Mouse (Mus musculus) CH12.LX (cell line): Measurements from ENCODE around the gene Smarcc2. TPM values are rescaled to one million over a fixed set of nuclear protein-coding genes. Genes with fewer than 3 reads are reported as not detected.

Source experiments
- DNase-seq: peaks from one replicate; pipeline ENCODE4 v3.0.0-alpha.2; 2013; ENCODE audit errors: extremely low read depth
- H3K27ac ChIP-seq: 2 replicates; pipeline ENCODE4 v1.5.1; 2012; ENCODE audit warnings: low read depth, mild to moderate bottlenecking, control low read depth, moderate library complexity; ENCODE audit not compliant: insufficient read depth
- H3K27me3 ChIP-seq: replicated peaks from 2 replicates; pipeline ENCODE3; 2012; ENCODE audit warnings: inconsistent platforms
- H3K36me3 ChIP-seq, 2 experiments: replicated peaks in 1 of 2; 2 replicates each; pipeline versions ENCODE3 to v1.6.1; 2012; ENCODE audit warnings: inconsistent platforms in 1 of 2, low read length in 1 of 2, mild to moderate bottlenecking in 1 of 2, mixed read lengths in 1 of 2, moderate library complexity in 1 of 2; ENCODE audit not compliant: control insufficient read depth in 1 of 2, insufficient read depth in 1 of 2
- H3K4me1 ChIP-seq, 2 experiments: 2 replicates each; pipeline ENCODE4 v1.6.1; 2012; ENCODE audit warnings: inconsistent platforms in 1 of 2, moderate library complexity in 1 of 2; ENCODE audit not compliant: insufficient read depth in 2 of 2, control insufficient read depth in 1 of 2
- H3K4me2 ChIP-seq: 2 replicates; pipeline ENCODE4 v1.6.1; 2012; ENCODE audit warnings: low read depth, mild to moderate bottlenecking, control low read depth; ENCODE audit not compliant: poor library complexity, insufficient read depth, severe bottlenecking
- H3K4me3 ChIP-seq, 3 experiments: fragments of 150-350 bp in 1 of 3; sonication (generic) in 1 of 3; replicated peaks in 1 of 3; 2 replicates each; pipeline versions ENCODE3 to v1.5.1; 2011 to 2012; ENCODE audit warnings: low read depth in 2 of 3, low read length in 2 of 3, mild to moderate bottlenecking in 2 of 3, moderate library complexity in 2 of 3, control low read depth in 1 of 3, improper control_type of control experiment in 1 of 3, inconsistent platforms in 1 of 3, mixed read lengths in 1 of 3; ENCODE audit not compliant: poor library complexity in 1 of 3
- H3K79me2 ChIP-seq: replicated peaks from 2 replicates; pipeline ENCODE4 v1.6.1; 2012; ENCODE audit warnings: mild to moderate bottlenecking, moderate library complexity; ENCODE audit not compliant: control insufficient read depth, poor library complexity, insufficient read depth, severe bottlenecking; ENCODE audit errors: extremely low read depth
- H3K9ac ChIP-seq: 2 replicates; pipeline ENCODE4 v1.6.1; 2012; ENCODE audit warnings: low read depth, mild to moderate bottlenecking, control low read depth, moderate library complexity; ENCODE audit not compliant: insufficient read depth
- H3K9me3 ChIP-seq: replicated peaks from 2 replicates; pipeline ENCODE3; 2012; ENCODE audit warnings: low read length, inconsistent platforms, mixed read lengths
- BHLHE40 ChIP-seq: IDR thresholded peaks from 2 replicates; pipeline ENCODE4 v1.6.1; 2011; ENCODE audit warnings: mild to moderate bottlenecking, low read depth, low read length, improper control_type of control experiment
- CHD2 ChIP-seq: IDR thresholded peaks from 2 replicates; pipeline ENCODE4 v1.6.1; 2011; ENCODE audit warnings: low read length, improper control_type of control experiment
- CTCF ChIP-seq, 2 experiments: IDR thresholded peaks in 1 of 2; conservative IDR thresholded peaks in 1 of 2; 2 replicates each; pipeline ENCODE4 v1.5.1; 2011 to 2012; ENCODE audit warnings: low read depth in 2 of 2, low read length in 2 of 2, improper control_type of control experiment in 1 of 2, inconsistent platforms in 1 of 2, mild to moderate bottlenecking in 1 of 2, moderate library complexity in 1 of 2
- E2F4 ChIP-seq: IDR thresholded peaks from 2 replicates; pipeline ENCODE4 v1.6.1; 2011; ENCODE audit warnings: low read depth, low read length, improper control_type of control experiment; ENCODE audit not compliant: insufficient replicate concordance
- GABPA ChIP-seq: IDR thresholded peaks from 2 replicates; pipeline ENCODE4 v1.6.1; 2012; ENCODE audit warnings: low read depth, low read length, improper control_type of control experiment, inconsistent platforms; ENCODE audit not compliant: insufficient replicate concordance
- HCFC1 ChIP-seq: IDR thresholded peaks from 2 replicates; pipeline ENCODE4 v1.6.1; 2012; ENCODE audit warnings: low read depth, mild to moderate bottlenecking, inconsistent platforms, low read length, improper control_type of control experiment
- IRF4 ChIP-seq: IDR thresholded peaks from 2 replicates; pipeline ENCODE4 v1.6.1; 2014; ENCODE audit warnings: low read depth, mild to moderate bottlenecking, inconsistent platforms, low read length, improper control_type of control experiment
- KAT2A ChIP-seq: IDR thresholded peaks from 2 replicates; pipeline ENCODE4 v1.6.1; 2012; ENCODE audit warnings: low read length, improper control_type of control experiment, inconsistent platforms; ENCODE audit not compliant: insufficient replicate concordance
- MAFK ChIP-seq: IDR thresholded peaks from 2 replicates; pipeline ENCODE4 v1.6.1; 2011; ENCODE audit warnings: low read length, improper control_type of control experiment; ENCODE audit not compliant: insufficient replicate concordance
- MEF2A ChIP-seq: IDR thresholded peaks from 2 replicates; pipeline ENCODE4 v1.6.1; 2014; ENCODE audit warnings: low read depth, mild to moderate bottlenecking, inconsistent platforms, low read length, improper control_type of control experiment, borderline replicate concordance
- MXI1 ChIP-seq: IDR thresholded peaks from 2 replicates; pipeline ENCODE4 v1.6.1; 2011; ENCODE audit warnings: mild to moderate bottlenecking, low read depth, low read length, improper control_type of control experiment
- NELFE ChIP-seq: IDR thresholded peaks from 2 replicates; pipeline ENCODE4 v1.6.1; 2011; ENCODE audit warnings: low read depth, low read length, improper control_type of control experiment
- NRF1 ChIP-seq: IDR thresholded peaks from 2 replicates; pipeline ENCODE4 v1.6.1; 2014; ENCODE audit warnings: low read depth, mild to moderate bottlenecking, inconsistent platforms, low read length, improper control_type of control experiment, moderate library complexity
- PAX5 ChIP-seq: IDR thresholded peaks from 2 replicates; pipeline ENCODE4 v1.6.1; 2012; ENCODE audit warnings: low read length, inconsistent platforms, mixed read lengths
- SMC3 ChIP-seq: IDR thresholded peaks from 2 replicates; pipeline ENCODE4 v1.6.1; 2011; ENCODE audit warnings: low read depth, low read length, improper control_type of control experiment
- TBP ChIP-seq: conservative IDR thresholded peaks from 2 replicates; pipeline ENCODE4 v1.6.1; 2011; ENCODE audit warnings: low read depth, low read length, improper control_type of control experiment
- USF2 ChIP-seq: conservative IDR thresholded peaks from 2 replicates; pipeline ENCODE4 v1.6.1; 2011; ENCODE audit warnings: low read depth, low read length, improper control_type of control experiment
- ZKSCAN1 ChIP-seq: IDR thresholded peaks from 2 replicates; pipeline ENCODE4 v1.6.1; 2012; ENCODE audit warnings: low read depth, inconsistent platforms, low read length, improper control_type of control experiment, borderline replicate concordance
- ZMIZ1 ChIP-seq: IDR thresholded peaks from 2 replicates; pipeline ENCODE4 v1.6.1; 2012; ENCODE audit warnings: low read depth, mild to moderate bottlenecking, inconsistent platforms, low read length, improper control_type of control experiment
- ZNF384 ChIP-seq: IDR thresholded peaks from 2 replicates; pipeline ENCODE4 v1.6.1; 2012; ENCODE audit warnings: low read depth, low read length, improper control_type of control experiment, inconsistent platforms
- dilution Hi-C: fragments of 300-500 bp; cut with MboI; formaldehyde crosslinking; loops from 2 replicates; pipeline ENCODE4 v1.14.3; 2020; ENCODE audit warnings: low sequenced_read_pairs; ENCODE audit not compliant: extremely low pct_unique_long_range_greater_than_20kb, extremely low pct_ligation_motif_present
- in situ Hi-C: fragments of 300-500 bp; cut with MboI; formaldehyde crosslinking; loops from 3 replicates; pipeline ENCODE4 v1.14.3; 2019; ENCODE audit warnings: low sequenced_read_pairs, low pct_ligation_motif_present, low pct_unique_long_range_greater_than_20kb, mixed read lengths
- polyA plus RNA-seq: library from polyadenylated mRNA; unstranded; fragments of >175 nt; gene quantifications from 2 replicates; pipeline ENCODE4 v1.2.1, GENCODE M21; 2012; ENCODE audit warnings: low read depth; ENCODE audit not compliant: insufficient read length
- total RNA-seq, 2 experiments: library from RNA; depleted of rRNA; stranded (reverse); fragments of 300-350 nt in 1 of 2; fragments of >200 nt in 1 of 2; gene quantifications; 2 replicates each; pipeline ENCODE4 v1.2.3; 2012 to 2014

Gene Smarcc2
- total and polyA plus RNA-seq, 3 experiments = 6.1 to 42.6 (median 24.8) TPM

DNA sequence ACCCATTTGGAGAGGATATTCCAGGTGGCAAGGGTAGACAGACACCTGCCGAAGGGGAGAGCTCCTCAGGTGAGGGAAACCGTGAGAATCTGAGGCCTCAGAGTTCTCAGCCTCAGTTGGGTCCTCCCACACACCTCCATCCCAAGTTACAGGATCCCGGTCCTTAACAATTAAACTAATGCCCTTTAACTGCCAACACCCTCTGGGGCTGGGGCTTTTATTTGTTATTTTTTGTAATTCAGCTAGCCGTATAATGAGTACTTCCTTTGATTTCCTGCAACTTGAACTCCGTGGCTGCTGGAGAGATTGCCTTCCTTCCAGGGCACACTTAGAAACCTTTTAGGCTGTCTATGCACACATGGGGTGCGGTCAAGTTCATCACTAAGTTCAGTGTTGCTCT lies 14.7 kb upstream of the Smarcc2 start:
- TF ChIP-seq MAFK (no peak), MXI1 (no peak), ZNF384 (no peak), USF2 (no peak), E2F4 (no peak), NRF1 (no peak), IRF4 (no peak), ZMIZ1 (no peak), ZKSCAN1 (no peak), KAT2A (no peak), BHLHE40 (no peak), SMC3 (no peak), GABPA (no peak), TBP (no peak), PAX5 (no peak), NELFE (no peak)
- H3K9me3 ChIP-seq = no peaks in the 10 kb centered on the region
- in situ Hi-C loops = no loop called here
- no peak overlapping the region for H3K4me3 ChIP-seq
- H3K4me2 ChIP-seq = no peak overlapping the region
- H3K36me3 ChIP-seq = peaks cover 13 to 37% of the 10 kb centered on the region in 2 experiments
- H3K27ac ChIP-seq = no peak overlapping the region
- H3K27me3 ChIP-seq = no peaks in the 10 kb centered on the region
- DNase-seq = no peak
- H3K4me1 ChIP-seq = peaks cover 0 to 4% of the 10 kb centered on the region in 2 experiments; a peak in 1 of 4 replicates
- no peak overlapping the region for H3K9ac ChIP-seq
- dilution Hi-C loops = no loop called here
- H3K79me2 ChIP-seq = no peaks in the 10 kb centered on the region

DNA sequence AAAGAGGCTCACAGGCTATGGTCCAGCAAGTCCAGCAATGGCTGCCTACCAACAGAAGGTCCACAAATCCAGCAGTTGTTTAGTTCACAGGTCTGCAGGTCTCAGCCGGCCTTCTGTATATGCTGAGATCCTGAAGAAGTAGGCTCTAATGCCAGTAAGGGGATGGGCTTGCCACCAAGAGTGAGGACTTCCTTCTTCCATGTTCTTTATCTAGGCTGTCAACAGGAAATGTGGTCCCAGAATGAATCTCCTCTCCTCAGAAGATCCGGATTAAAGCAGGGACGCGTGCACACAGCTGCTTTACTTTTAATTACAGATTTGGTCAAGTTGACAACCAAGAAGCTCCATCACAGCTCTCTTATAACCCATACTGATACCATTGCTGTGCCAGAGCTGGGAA lies 13.6 kb upstream of the Smarcc2 start:
- H3K9me3 ChIP-seq = no peaks in the 10 kb centered on the region
- H3K4me1 ChIP-seq = no peaks in the 10 kb centered on the region
- H3K79me2 ChIP-seq = no peaks in the 10 kb centered on the region
- dilution Hi-C loops = no loop called here
- in situ Hi-C loops = no loop called here
- TF ChIP-seq IRF4 (no peak), MEF2A (no peak), CHD2 (no peak), CTCF (conservative IDR thresholded peaks at IDR 0.05 in 1 of 2, IDR thresholded peaks at IDR 0.05 in 1 of 2; ENCODE audit: low read depth in 2 of 2, low read length in 2 of 2) (no peak), ZMIZ1 (no peak), HCFC1 (no peak), TBP (no peak)
- TF ChIP-seq, all 38 proteins: peak for 0
- no peak overlapping the region for H3K9ac ChIP-seq
- H3K4me2 ChIP-seq = no peak overlapping the region
- peaks cover 5 to 26% of the 10 kb centered on the region in 2 experiments for H3K36me3 ChIP-seq
- H3K27me3 ChIP-seq = no peaks in the 10 kb centered on the region
- no peak for DNase-seq
- no peak overlapping the region for H3K27ac ChIP-seq
- no peak overlapping the region for H3K4me3 ChIP-seq
